Mouse (Mus musculus): Measurements from ENCODE around the gene Colgalt2.

GRCm38 (mm10) chr1:152523292-152523691, 123.7 kb downstream of the Colgalt2 start:
- TF ChIP-seq EP300 (IDR thresholded peaks at IDR 0.05; ENCODE audit: low read depth) (no peak), CTCF (IDR thresholded peaks at IDR 0.05; ENCODE audit: low read depth) (no peak)
